Mouse (Mus musculus) forebrain, embryonic 11.5 days (tissue): ENCODE measurements around the gene Hspa1b. TPM values are rescaled to one million over a fixed set of nuclear protein-coding genes. Genes with fewer than 3 reads are reported as not detected.
"Not testable (repeated sequence)": the region's sequence is repeated elsewhere in the genome, so short reads cannot be mapped to it uniquely, and the experiment has no call there.

Experiments
- ATAC-seq: fragments of 200-750 bp; cut with Nextera tagmentation; replicated peaks from 2 replicates; pipeline ENCODE4 v1.8.0; 2017; ENCODE audit warnings: moderate TSS enrichment; ENCODE audit not compliant: low FRiP score
- DNase-seq: peaks from one replicate; pipeline ENCODE4 v3.0.0-alpha.2; 2017; ENCODE audit warnings: low spot score
- H3K27ac ChIP-seq: fragments of 300-500 bp; sonication (generic); 2 replicates; pipeline ENCODE4 v1.5.1; 2014; ENCODE audit warnings: low read depth, low read length
- H3K27me3 ChIP-seq: fragments of 300-500 bp; sonication (generic); 2 replicates; pipeline ENCODE4 v1.6.1; 2014; ENCODE audit warnings: mild to moderate bottlenecking, low read length, mixed read lengths; ENCODE audit not compliant: control insufficient read depth, insufficient read depth
- H3K36me3 ChIP-seq: fragments of 300-500 bp; sonication (generic); 2 replicates; pipeline ENCODE4 v1.6.1; 2014; ENCODE audit warnings: mild to moderate bottlenecking, low read length, moderate library complexity, mixed read lengths; ENCODE audit not compliant: control insufficient read depth, insufficient read depth
- H3K4me1 ChIP-seq: fragments of 300-500 bp; sonication (generic); replicated peaks from 2 replicates; pipeline ENCODE4 v1.6.1; 2014; ENCODE audit warnings: low read length, mixed read lengths; ENCODE audit not compliant: control insufficient read depth, insufficient read depth
- H3K4me2 ChIP-seq: fragments of 300-500 bp; sonication (generic); 2 replicates; pipeline ENCODE4 v1.6.1; 2014; ENCODE audit warnings: low read depth, mild to moderate bottlenecking, low read length, moderate library complexity, mixed read lengths; ENCODE audit not compliant: severe bottlenecking
- H3K4me3 ChIP-seq: fragments of 300-500 bp; sonication (generic); 2 replicates; pipeline ENCODE4 v1.5.1; 2014; ENCODE audit warnings: low read depth, low read length
- H3K9ac ChIP-seq: fragments of 300-500 bp; sonication (generic); 2 replicates; pipeline ENCODE4 v1.6.1; 2014; ENCODE audit warnings: low read length
- H3K9me3 ChIP-seq: fragments of 300-500 bp; sonication (generic); 2 replicates; pipeline ENCODE4 v1.6.1; 2016; ENCODE audit warnings: low read length, mixed read lengths; ENCODE audit not compliant: control insufficient read depth
- WGBS: fragments of 180-500 bp; shearing (Covaris S2); extraction: QIAGEN DNeasy Blood & Tissue Kit; methylation state at CpG from one replicate; pipeline ENCODE4 v1.1.7; 2014; 5-methylcytosine and 5-hydroxymethylcytosine counted together
- polyA plus RNA-seq: library from polyadenylated mRNA; unstranded; fragments of >200 nt; fragmentation: Nextera tagmentation; extraction: Ambion mirVana; gene quantifications from 2 replicates; pipeline ENCODE4 v1.2.1, GENCODE M21; 2014

Gene Hspa1b
- polyA plus RNA-seq, 1 experiment from 2014 or later = not detected

- 19% methylated on average over 3 of the region's 3 CpGs for WGBS
- H3K9ac ChIP-seq = no peak overlapping the region
- peaks cover 6% of the 10 kb centered on the region; the same call in 1 of the 2 replicates for H3K4me1 ChIP-seq
- ATAC-seq = no peak
- no peak overlapping the region for H3K27ac ChIP-seq
- no peak for DNase-seq
- no peaks in the 10 kb centered on the region for H3K36me3 ChIP-seq
- no peak overlapping the region for H3K4me3 ChIP-seq
- H3K9me3 ChIP-seq = no peaks in the 10 kb centered on the region
- H3K4me2 ChIP-seq = no peak overlapping the region
- H3K27me3 ChIP-seq = no peaks in the 10 kb centered on the region
These were observed 3.1 kb upstream of the Hspa1b start for GRCm38 (mm10) chr17:34962125-34962524.

GRCm38 (mm10) chr17:34960702-34961493 is 1.9 kb upstream of the Hspa1b start:
- H3K27me3 ChIP-seq = peaks cover 4% of the 10 kb centered on the region; the same call in 1 of the 2 replicates
- ATAC-seq = no peak
- no peak overlapping the region for H3K27ac ChIP-seq

GRCm38 (mm10) chr17:34959881-34960515 is 960 bp upstream of the Hspa1b start:
- H3K9ac ChIP-seq = peak overlapping the region; percentile 20; the same call in 1 of the 2 replicates
- WGBS = 12% methylated on average over 12 of the region's 12 CpGs
- DNase-seq (peak; percentile 61), ATAC-seq (0 out of 2 replicates have a peak, but pooled peaks have one; percentile 5)
- H3K27me3 ChIP-seq = peaks cover 8% of the 10 kb centered on the region; the same call in 1 of the 2 replicates
- H3K4me3 ChIP-seq = peak overlapping the region; percentile 41
- H3K9me3 ChIP-seq = no peaks in the 10 kb centered on the region
- no peaks in the 10 kb centered on the region for H3K36me3 ChIP-seq
- H3K4me2 ChIP-seq = peak overlapping the region; percentile 84
- H3K4me1 ChIP-seq = peaks cover 6% of the 10 kb centered on the region; the same call in 1 of the 2 replicates
- H3K27ac ChIP-seq = peak overlapping the region; percentile 43; the same call in 1 of the 2 replicates

More at GRCm38 (mm10) chr17:34960702-34961493, 1.9 kb upstream of the Hspa1b start:
- H3K4me1 ChIP-seq = peaks cover 6% of the 10 kb centered on the region; the same call in 1 of the 2 replicates
- no peak overlapping the region for H3K9ac ChIP-seq
- no peak overlapping the region for H3K4me3 ChIP-seq
- H3K36me3 ChIP-seq = no peaks in the 10 kb centered on the region
- H3K4me2 ChIP-seq = no peak overlapping the region
- H3K9me3 ChIP-seq = no peaks in the 10 kb centered on the region
- no peak for DNase-seq

GRCm38 (mm10) chr17:34958734-34959129 is 306 bp downstream of the Hspa1b start:
- H3K9me3 ChIP-seq, H3K9ac ChIP-seq, H3K4me1 ChIP-seq, H3K27ac ChIP-seq, DNase-seq, H3K27me3 ChIP-seq, H3K36me3 ChIP-seq: not testable (repeated sequence)
- WGBS = 3% methylated on average over 17 of the region's 47 CpGs
- ATAC-seq = peak; percentile 43
- Histone ChIP-seq H3K4me3 (peak overlapping the region; percentile 41), H3K4me2 (peak overlapping the region; percentile 84)

GRCm38 (mm10) chr17:34957966-34958365 is 1.1 kb downstream of the Hspa1b start:
- not testable (repeated sequence) for DNase-seq, H3K27me3 ChIP-seq, H3K36me3 ChIP-seq, ATAC-seq, H3K9me3 ChIP-seq, H3K9ac ChIP-seq, H3K4me3 ChIP-seq, H3K4me2 ChIP-seq, H3K4me1 ChIP-seq, H3K27ac ChIP-seq
- WGBS = 34% methylated on average over 21 of the region's 40 CpGs

GRCm38 (mm10) chr17:34957291-34957690 is 1.7 kb downstream of the Hspa1b start:
- not testable (repeated sequence) for ATAC-seq, H3K27ac ChIP-seq, H3K9me3 ChIP-seq, DNase-seq, H3K9ac ChIP-seq, H3K27me3 ChIP-seq, H3K36me3 ChIP-seq, H3K4me2 ChIP-seq, H3K4me3 ChIP-seq, H3K4me1 ChIP-seq
- WGBS = 24% methylated on average over 27 of the region's 40 CpGs

- no peak overlapping the region for H3K4me2 ChIP-seq
- no peak overlapping the region for H3K27ac ChIP-seq
- no peak overlapping the region for H3K4me3 ChIP-seq
- H3K36me3 ChIP-seq = no peaks in the 10 kb centered on the region
- WGBS = 46% methylated on average over 1 of the region's 1 CpGs
- DNase-seq (no peak), ATAC-seq (no peak)
- no peak overlapping the region for H3K9ac ChIP-seq
- H3K27me3 ChIP-seq = peaks cover 8% of the 10 kb centered on the region; the same call in 1 of the 2 replicates
- peaks cover 6% of the 10 kb centered on the region; the same call in 1 of the 2 replicates for H3K4me1 ChIP-seq
- H3K9me3 ChIP-seq = no peaks in the 10 kb centered on the region
These were observed 2.7 kb downstream of the Hspa1b start for GRCm38 (mm10) chr17:34956340-34956739.

- no peak overlapping the region for H3K27ac ChIP-seq
- DNase-seq = no peak
- ATAC-seq = no peak
These were observed 3.2 kb downstream of the Hspa1b start for GRCm38 (mm10) chr17:34955884-34956283.

More at GRCm38 (mm10) chr17:34955884-34956283, 3.2 kb downstream of the Hspa1b start:
- no peak overlapping the region for H3K4me2 ChIP-seq
- peaks cover 7% of the 10 kb centered on the region; the same call in 1 of the 2 replicates for H3K4me1 ChIP-seq
- WGBS = 87% methylated on average over 3 of the region's 3 CpGs
- no peak overlapping the region for H3K4me3 ChIP-seq
- H3K9me3 ChIP-seq = no peaks in the 10 kb centered on the region
- no peak overlapping the region for H3K9ac ChIP-seq
- H3K36me3 ChIP-seq = no peaks in the 10 kb centered on the region
- peaks cover 8% of the 10 kb centered on the region; the same call in 1 of the 2 replicates for H3K27me3 ChIP-seq
